Mouse (Mus musculus) embryonic facial prominence, embryonic 12.5 days (tissue): ENCODE measurements around the gene Ankrd60. TPM values are rescaled to one million over a fixed set of nuclear protein-coding genes. Genes with fewer than 3 reads are reported as not detected.

Experiments used
- ATAC-seq: fragments of 200-750 bp; cut with Nextera tagmentation; 2 replicates; pipeline ENCODE4 v1.8.0; 2017; ENCODE audit not compliant: insufficient number of reproducible peaks, insufficient read depth, low FRiP score, low TSS enrichment
- H3K27ac ChIP-seq: fragments of 300-500 bp; sonication (generic); 2 replicates; pipeline ENCODE4 v1.5.1; 2016; ENCODE audit warnings: mild to moderate bottlenecking
- H3K27me3 ChIP-seq: fragments of 300-500 bp; sonication (generic); 2 replicates; pipeline ENCODE4 v1.6.1; 2016; ENCODE audit warnings: mild to moderate bottlenecking, moderate library complexity
- H3K36me3 ChIP-seq: fragments of 300-500 bp; sonication (generic); 2 replicates; pipeline ENCODE4 v1.6.1; 2016; ENCODE audit warnings: mild to moderate bottlenecking
- H3K4me1 ChIP-seq: fragments of 300-500 bp; sonication (generic); 2 replicates; pipeline ENCODE4 v1.6.1; 2016
- H3K4me2 ChIP-seq: fragments of 300-500 bp; sonication (generic); replicated peaks from 2 replicates; pipeline ENCODE4 v1.6.1; 2016; ENCODE audit warnings: mild to moderate bottlenecking, moderate library complexity
- H3K4me3 ChIP-seq: fragments of 300-500 bp; sonication (generic); 2 replicates; pipeline ENCODE4 v1.5.1; 2016; ENCODE audit warnings: mild to moderate bottlenecking
- H3K9ac ChIP-seq: fragments of 300-500 bp; sonication (generic); 2 replicates; pipeline ENCODE4 v1.6.1; 2016; ENCODE audit warnings: mild to moderate bottlenecking, moderate library complexity
- H3K9me3 ChIP-seq: fragments of 300-500 bp; sonication (generic); 2 replicates; pipeline ENCODE4 v1.6.1; 2016; ENCODE audit warnings: mild to moderate bottlenecking, moderate library complexity
- WGBS: fragments of 180-500 bp; shearing (Covaris S2); methylation state at CpG from one replicate; pipeline ENCODE4 v1.1.7; 2016; 5-methylcytosine and 5-hydroxymethylcytosine counted together
- polyA plus RNA-seq: library from polyadenylated mRNA; unstranded; fragments of >200 nt; fragmentation: Nextera tagmentation; extraction: Ambion mirVana; gene quantifications from 2 replicates; pipeline ENCODE4 v1.2.1, GENCODE M21; 2016

The Ankrd60 gene
- polyA plus RNA-seq, 1 experiment from 2014 or later, result not detected

GRCm38 (mm10) chr2:173541748-173542147, 36.4 kb downstream of the Ankrd60 start:
- H3K27me3 ChIP-seq, result 0 out of 2 replicates have a peak, but pooled peaks cover 3% of the 10 kb centered on the region
- ATAC-seq, result no peak
- H3K9ac ChIP-seq, result no peak overlapping the region
- H3K9me3 ChIP-seq, result no peaks in the 10 kb centered on the region
- H3K4me1 ChIP-seq, result peaks cover 12% of the 10 kb centered on the region; the same call in 1 of the 2 replicates
- 73% methylated on average over 4 of the region's 4 CpGs for WGBS
- H3K4me2 ChIP-seq, result no peak overlapping the region
- no peak overlapping the region for H3K27ac ChIP-seq
- no peaks in the 10 kb centered on the region for H3K36me3 ChIP-seq
- H3K4me3 ChIP-seq, result no peak overlapping the region

GRCm38 (mm10) chr2:173539781-173540180, 38.4 kb downstream of the Ankrd60 start:
- 0 out of 2 replicates have a peak, but pooled peaks cover 3% of the 10 kb centered on the region for H3K27me3 ChIP-seq
- H3K9me3 ChIP-seq, result no peaks in the 10 kb centered on the region
- no peak overlapping the region for H3K9ac ChIP-seq
- H3K27ac ChIP-seq, result peak overlapping the region; percentile 14; the same call in 1 of the 2 replicates
- H3K4me3 ChIP-seq, result no peak overlapping the region
- no peaks in the 10 kb centered on the region for H3K36me3 ChIP-seq
- ATAC-seq, result 0 out of 2 replicates have a peak, but pooled peaks have one; percentile 8
- peaks cover 10% of the 10 kb centered on the region; the same call in 1 of the 2 replicates for H3K4me1 ChIP-seq
- H3K4me2 ChIP-seq, result no peak overlapping the region
- 27% methylated on average over 15 of the region's 15 CpGs for WGBS

GRCm38 (mm10) chr2:173535886-173536285, 42.3 kb downstream of the Ankrd60 start:
- 88% methylated on average over 9 of the region's 9 CpGs for WGBS
- Histone ChIP-seq H3K36me3 (no peaks in the 10 kb centered on the region), H3K9ac (no peak overlapping the region), H3K4me3 (no peak overlapping the region), H3K4me2 (no peak overlapping the region), H3K9me3 (no peaks in the 10 kb centered on the region), H3K27ac (no peak overlapping the region), H3K27me3 (no peaks in the 10 kb centered on the region), H3K4me1 (peaks cover 32% of the 10 kb centered on the region)
- ATAC-seq, result no peak

GRCm38 (mm10) chr2:173535390-173535789, 42.8 kb downstream of the Ankrd60 start:
- no peaks in the 10 kb centered on the region for H3K36me3 ChIP-seq
- H3K9ac ChIP-seq, result no peak overlapping the region
- no peak overlapping the region for H3K27ac ChIP-seq
- ATAC-seq, result no peak
- H3K9me3 ChIP-seq, result no peaks in the 10 kb centered on the region
- no peaks in the 10 kb centered on the region for H3K27me3 ChIP-seq
- peaks cover 32% of the 10 kb centered on the region for H3K4me1 ChIP-seq
- H3K4me2 ChIP-seq, result no peak overlapping the region
- WGBS, result 87% methylated on average over 18 of the region's 18 CpGs
- H3K4me3 ChIP-seq, result no peak overlapping the region

GRCm38 (mm10) chr2:173534581-173534980, 43.6 kb downstream of the Ankrd60 start:
- H3K27ac ChIP-seq, result no peak overlapping the region
- no peak overlapping the region for H3K4me3 ChIP-seq
- 69% methylated on average over 7 of the region's 7 CpGs for WGBS
- ATAC-seq, result no peak
- no peak overlapping the region for H3K9ac ChIP-seq
- H3K4me2 ChIP-seq, result no peak overlapping the region
- no peaks in the 10 kb centered on the region for H3K27me3 ChIP-seq
- peaks cover 25% of the 10 kb centered on the region for H3K4me1 ChIP-seq
- H3K9me3 ChIP-seq, result no peaks in the 10 kb centered on the region
- no peaks in the 10 kb centered on the region for H3K36me3 ChIP-seq

- H3K27me3 ChIP-seq, result no peaks in the 10 kb centered on the region
- ATAC-seq, result no peak
- H3K4me2 ChIP-seq, result no peak overlapping the region
- no peak overlapping the region for H3K9ac ChIP-seq
- 43% methylated on average over 15 of the region's 15 CpGs for WGBS
- peak overlapping the region; percentile 20 for H3K27ac ChIP-seq
- H3K36me3 ChIP-seq, result no peaks in the 10 kb centered on the region
- peaks cover 23% of the 10 kb centered on the region for H3K4me1 ChIP-seq
- H3K4me3 ChIP-seq, result no peak overlapping the region
- no peaks in the 10 kb centered on the region for H3K9me3 ChIP-seq
These were observed 45.3 kb downstream of the Ankrd60 start for GRCm38 (mm10) chr2:173532711-173533462.

- no peak for ATAC-seq
- H3K4me3 ChIP-seq, result no peak overlapping the region
- peaks cover 16% of the 10 kb centered on the region for H3K4me1 ChIP-seq
- H3K36me3 ChIP-seq, result no peaks in the 10 kb centered on the region
- no peak overlapping the region for H3K4me2 ChIP-seq
- WGBS, result 79% methylated on average over 3 of the region's 3 CpGs
- H3K27ac ChIP-seq, result no peak overlapping the region
- H3K9ac ChIP-seq, result no peak overlapping the region
- no peaks in the 10 kb centered on the region for H3K27me3 ChIP-seq
- H3K9me3 ChIP-seq, result no peaks in the 10 kb centered on the region
These were observed 49.7 kb downstream of the Ankrd60 start for GRCm38 (mm10) chr2:173528493-173528892.

- H3K36me3 ChIP-seq, result no peaks in the 10 kb centered on the region
- H3K4me2 ChIP-seq, result no peak within 1 kb of the TSS
- WGBS, result 93% methylated on average over 18 of the region's 18 CpGs
- no peak for ATAC-seq
- no peaks in the 10 kb centered on the region for H3K9me3 ChIP-seq
- no peak within 1 kb of the TSS for H3K4me3 ChIP-seq
- H3K27me3 ChIP-seq, result no peaks in the 10 kb centered on the region
- no peak within 1 kb of the TSS for H3K27ac ChIP-seq
- H3K9ac ChIP-seq, result no peak within 1 kb of the TSS
- H3K4me1 ChIP-seq, result no peaks in the 10 kb centered on the region; the same call in 1 of the 2 replicates
These were observed 55.8 kb downstream of the Ankrd60 start, which contains the start of gene 1700021F07Rik for GRCm38 (mm10) chr2:173522376-173522775. Gene 1700021F07Rik (plus strand): TSS chr2:173522586.

Other genes with a start within 250 kb of the Ankrd60 start
- not detected in 2 replicates for gene 1700021F07Rik, start 55.8 kb downstream of the Ankrd60 start, polyA plus RNA-seq
- 48.0 and 48.7 TPM in 2 replicates for gene Rab22a, start 81.4 kb upstream of the Ankrd60 start, polyA plus RNA-seq
- gene 1700010B08Rik, start 141.1 kb upstream of the Ankrd60 start, polyA plus RNA-seq, result not detected in 2 replicates
- gene Vapb, start 159.1 kb upstream of the Ankrd60 start, polyA plus RNA-seq, result 11.7 and 13.4 TPM in 2 replicates